Mouse (Mus musculus) MEL (cell line): Measurements from ENCODE around the gene Inpp4b.

Source experiments
- BHLHE40 ChIP-seq: IDR thresholded peaks from 2 replicates; pipeline ENCODE4 v1.6.1; 2012; ENCODE audit warnings: low read depth, mild to moderate bottlenecking, inconsistent platforms, low read length, improper control_type of control experiment, borderline replicate concordance
- CTCF ChIP-seq, 3 experiments: IDR thresholded peaks in 2 of 3; conservative IDR thresholded peaks in 1 of 3; 2 replicates each; pipeline ENCODE4 v1.5.1; 2011 to 2012; ENCODE audit warnings: low read length in 3 of 3, low read depth in 2 of 3, mild to moderate bottlenecking in 2 of 3, improper control_type of control experiment in 1 of 3, inconsistent platforms in 1 of 3, mixed read lengths in 1 of 3, moderate library complexity in 1 of 3; ENCODE audit not compliant: control insufficient read depth in 1 of 3, insufficient read depth in 1 of 3, poor library complexity in 1 of 3, severe bottlenecking in 1 of 3
- E2F4 ChIP-seq: IDR thresholded peaks from 2 replicates; pipeline ENCODE4 v1.6.1; 2011; ENCODE audit warnings: low read depth, low read length, improper control_type of control experiment, borderline replicate concordance
- EP300 ChIP-seq, 2 experiments: IDR thresholded peaks; 2 replicates each; pipeline ENCODE4 v1.6.1; 2011; ENCODE audit warnings: improper control_type of control experiment in 2 of 2, low read length in 2 of 2, low read depth in 1 of 2, mild to moderate bottlenecking in 1 of 2
- HCFC1 ChIP-seq: IDR thresholded peaks from 2 replicates; pipeline ENCODE4 v1.6.1; 2012; ENCODE audit warnings: low read depth, mild to moderate bottlenecking, inconsistent platforms, low read length, improper control_type of control experiment, moderate library complexity
- MAX ChIP-seq: IDR thresholded peaks from 2 replicates; pipeline ENCODE4 v1.6.1; 2011; ENCODE audit warnings: low read length, improper control_type of control experiment
- MAZ ChIP-seq: IDR thresholded peaks from 2 replicates; pipeline ENCODE4 v1.6.1; 2012; ENCODE audit warnings: low read depth, mild to moderate bottlenecking, inconsistent platforms, low read length, improper control_type of control experiment
- MYC ChIP-seq: IDR thresholded peaks from 2 replicates; pipeline ENCODE4 v1.6.1; 2011; ENCODE audit warnings: low read depth, mild to moderate bottlenecking, low read length, improper control_type of control experiment, moderate library complexity
- NRF1 ChIP-seq: IDR thresholded peaks from 2 replicates; pipeline ENCODE4 v1.6.1; 2014; ENCODE audit warnings: low read depth, mild to moderate bottlenecking, inconsistent platforms, low read length, improper control_type of control experiment, moderate library complexity; ENCODE audit not compliant: poor library complexity, insufficient read depth, severe bottlenecking
- POLR2A ChIP-seq, 2 experiments: IDR thresholded peaks; 2 replicates each; pipeline ENCODE4 v1.6.1; 2011 to 2012; ENCODE audit warnings: low read length in 2 of 2, mild to moderate bottlenecking in 2 of 2, control low read depth in 1 of 2, improper control_type of control experiment in 1 of 2, low read depth in 1 of 2, moderate library complexity in 1 of 2; ENCODE audit not compliant: control insufficient read depth in 1 of 2, insufficient read depth in 1 of 2, poor library complexity in 1 of 2
- RCOR1 ChIP-seq: IDR thresholded peaks from 2 replicates; pipeline ENCODE4 v1.6.1; 2012; ENCODE audit warnings: low read depth, mild to moderate bottlenecking, inconsistent platforms, low read length, improper control_type of control experiment
- TCF12 ChIP-seq: IDR thresholded peaks from 2 replicates; pipeline ENCODE4 v1.6.1; 2014; ENCODE audit warnings: low read depth, mild to moderate bottlenecking, inconsistent platforms, low read length, improper control_type of control experiment, moderate library complexity

- TF ChIP-seq BHLHE40, result no peak
- no peak for TF ChIP-seq TCF12
- TF ChIP-seq CTCF (IDR thresholded peaks at IDR 0.05 in 2 of 3, conservative IDR thresholded peaks at IDR 0.05 in 1 of 3; ENCODE audit: control insufficient read depth in 1 of 3, insufficient read depth in 1 of 3, low read depth in 2 of 3, low read length in 3 of 3, poor library complexity in 1 of 3, severe bottlenecking in 1 of 3), result no peak
- TF ChIP-seq NRF1, result no peak
- TF ChIP-seq RCOR1, result 0 out of 2 replicates have a peak, but pooled peaks have one; percentile 24
- no peak for TF ChIP-seq MYC
- no peak for TF ChIP-seq EP300 (IDR thresholded peaks at IDR 0.05; ENCODE audit: low read depth in 1 of 2, low read length in 2 of 2)
- no peak for TF ChIP-seq E2F4
- no peak for TF ChIP-seq POLR2A (IDR thresholded peaks at IDR 0.05; ENCODE audit: control insufficient read depth in 1 of 2, insufficient read depth in 1 of 2, low read depth in 1 of 2, low read length in 2 of 2, poor library complexity in 1 of 2)
- no peak for TF ChIP-seq MAX
- TF ChIP-seq HCFC1, result no peak
- TF ChIP-seq MAZ, result no peak
Measured at GRCm38 (mm10) chr8:81798501-81798900, 456.1 kb downstream of the Inpp4b start.
